Mouse (Mus musculus) MEL (cell line): Measurements from ENCODE around the gene Sept9. TPM values are rescaled to one million over a fixed set of nuclear protein-coding genes. Genes with fewer than 3 reads are reported as not detected.

Experiments used
- DNase-seq: peaks from one replicate; pipeline ENCODE4 v3.0.0; 2011; ENCODE audit warnings: low read depth, low spot score
- H3K27ac ChIP-seq: 2 replicates; pipeline ENCODE4 v1.5.1; 2012; ENCODE audit warnings: low read depth, mild to moderate bottlenecking, control low read depth, low read length, moderate library complexity; ENCODE audit not compliant: control insufficient read depth
- H3K27me3 ChIP-seq, 2 experiments: fragments of 150-350 bp in 1 of 2; sonication (generic) in 1 of 2; 2 replicates each; pipeline ENCODE4 v1.6.1; 2012; ENCODE audit warnings: low read length in 2 of 2, mild to moderate bottlenecking in 2 of 2, improper control_type of control experiment in 1 of 2, moderate library complexity in 1 of 2; ENCODE audit not compliant: insufficient read depth in 2 of 2, control insufficient read depth in 1 of 2
- H3K36me3 ChIP-seq, 2 experiments: 2 replicates each; pipeline ENCODE4 v1.6.1; 2012 to 2014; ENCODE audit warnings: low read length in 2 of 2, improper control_type of control experiment in 1 of 2, inconsistent platforms in 1 of 2, mild to moderate bottlenecking in 1 of 2; ENCODE audit not compliant: insufficient read depth in 2 of 2, control insufficient read depth in 1 of 2
- H3K4me1 ChIP-seq, 2 experiments: fragments of 150-350 bp in 1 of 2; sonication (generic) in 1 of 2; 2 replicates each; pipeline ENCODE4 v1.6.1; 2012; ENCODE audit warnings: low read length in 2 of 2, improper control_type of control experiment in 1 of 2, mild to moderate bottlenecking in 1 of 2; ENCODE audit not compliant: insufficient read depth in 2 of 2, control insufficient read depth in 1 of 2
- H3K4me3 ChIP-seq, 2 experiments: fragments of 150-350 bp in 1 of 2; sonication (generic) in 1 of 2; 2 replicates each; pipeline ENCODE4 v1.5.1; 2012; ENCODE audit warnings: low read depth in 2 of 2, low read length in 2 of 2, mild to moderate bottlenecking in 2 of 2, moderate library complexity in 2 of 2, control low read depth in 1 of 2, improper control_type of control experiment in 1 of 2; ENCODE audit not compliant: control insufficient read depth in 1 of 2, insufficient read depth in 1 of 2
- H3K79me2 ChIP-seq: 2 replicates; pipeline ENCODE4 v1.6.1; 2012; ENCODE audit warnings: mild to moderate bottlenecking, low read length, moderate library complexity; ENCODE audit not compliant: control insufficient read depth, poor library complexity, insufficient read depth
- H3K9ac ChIP-seq: 2 replicates; pipeline ENCODE4 v1.6.1; 2012; ENCODE audit warnings: low read depth, mild to moderate bottlenecking, control low read depth, low read length, moderate library complexity; ENCODE audit not compliant: control insufficient read depth, poor library complexity, severe bottlenecking
- H3K9me3 ChIP-seq: fragments of 150-350 bp; sonication (generic); replicated peaks from 2 replicates; pipeline ENCODE4 v1.6.1; 2012; ENCODE audit warnings: mild to moderate bottlenecking, low read length, improper control_type of control experiment, moderate library complexity; ENCODE audit not compliant: insufficient read depth
- CHD1 ChIP-seq: IDR thresholded peaks from 2 replicates; pipeline ENCODE4 v1.6.1; 2012; ENCODE audit warnings: low read depth, mild to moderate bottlenecking, inconsistent platforms, low read length, improper control_type of control experiment
- CTCF ChIP-seq, 3 experiments: IDR thresholded peaks in 2 of 3; conservative IDR thresholded peaks in 1 of 3; 2 replicates each; pipeline ENCODE4 v1.5.1; 2011 to 2012; ENCODE audit warnings: low read length in 3 of 3, low read depth in 2 of 3, mild to moderate bottlenecking in 2 of 3, improper control_type of control experiment in 1 of 3, inconsistent platforms in 1 of 3, mixed read lengths in 1 of 3, moderate library complexity in 1 of 3; ENCODE audit not compliant: control insufficient read depth in 1 of 3, insufficient read depth in 1 of 3, poor library complexity in 1 of 3, severe bottlenecking in 1 of 3
- E2F4 ChIP-seq: IDR thresholded peaks from 2 replicates; pipeline ENCODE4 v1.6.1; 2011; ENCODE audit warnings: low read depth, low read length, improper control_type of control experiment, borderline replicate concordance
- ELF1 ChIP-seq: IDR thresholded peaks from 2 replicates; pipeline ENCODE4 v1.6.1; 2014; ENCODE audit warnings: low read depth, mild to moderate bottlenecking, inconsistent platforms, low read length, improper control_type of control experiment, moderate library complexity
- ETS1 ChIP-seq: IDR thresholded peaks from 2 replicates; pipeline ENCODE4 v1.6.1; 2012; ENCODE audit warnings: low read depth, mild to moderate bottlenecking, inconsistent platforms, low read length, improper control_type of control experiment, moderate library complexity
- GABPA ChIP-seq: IDR thresholded peaks from 2 replicates; pipeline ENCODE4 v1.6.1; 2012; ENCODE audit warnings: low read depth, mild to moderate bottlenecking, inconsistent platforms, low read length, improper control_type of control experiment, moderate library complexity
- HCFC1 ChIP-seq: IDR thresholded peaks from 2 replicates; pipeline ENCODE4 v1.6.1; 2012; ENCODE audit warnings: low read depth, mild to moderate bottlenecking, inconsistent platforms, low read length, improper control_type of control experiment, moderate library complexity
- JUND ChIP-seq: IDR thresholded peaks from 2 replicates; pipeline ENCODE4 v1.6.1; 2011; ENCODE audit warnings: low read depth, mild to moderate bottlenecking, improper control_type of control experiment, low read length
- KAT2A ChIP-seq: conservative IDR thresholded peaks from 2 replicates; pipeline ENCODE4 v1.6.1; 2012; ENCODE audit warnings: low read depth, low read length, improper control_type of control experiment, inconsistent platforms
- MAFK ChIP-seq: IDR thresholded peaks from 2 replicates; pipeline ENCODE4 v1.6.1; 2011; ENCODE audit warnings: low read depth, mild to moderate bottlenecking, low read length, improper control_type of control experiment, borderline replicate concordance
- MAZ ChIP-seq: IDR thresholded peaks from 2 replicates; pipeline ENCODE4 v1.6.1; 2012; ENCODE audit warnings: low read depth, mild to moderate bottlenecking, inconsistent platforms, low read length, improper control_type of control experiment
- MXI1 ChIP-seq: IDR thresholded peaks from 2 replicates; pipeline ENCODE4 v1.6.1; 2011; ENCODE audit warnings: mild to moderate bottlenecking, low read depth, low read length, improper control_type of control experiment
- MYB ChIP-seq: IDR thresholded peaks from 2 replicates; pipeline ENCODE4 v1.6.1; 2011; ENCODE audit warnings: mild to moderate bottlenecking, low read depth, low read length, improper control_type of control experiment
- POLR2A ChIP-seq, 2 experiments: IDR thresholded peaks; 2 replicates each; pipeline ENCODE4 v1.6.1; 2011 to 2012; ENCODE audit warnings: low read length in 2 of 2, mild to moderate bottlenecking in 2 of 2, control low read depth in 1 of 2, improper control_type of control experiment in 1 of 2, low read depth in 1 of 2, moderate library complexity in 1 of 2; ENCODE audit not compliant: control insufficient read depth in 1 of 2, insufficient read depth in 1 of 2, poor library complexity in 1 of 2
- POLR2AphosphoS5 ChIP-seq: IDR thresholded peaks from 2 replicates; pipeline ENCODE4 v1.6.1; 2012; ENCODE audit warnings: low read depth, borderline replicate concordance, mild to moderate bottlenecking, inconsistent platforms, low read length, moderate library complexity, mixed read lengths
- RCOR1 ChIP-seq: IDR thresholded peaks from 2 replicates; pipeline ENCODE4 v1.6.1; 2012; ENCODE audit warnings: low read depth, mild to moderate bottlenecking, inconsistent platforms, low read length, improper control_type of control experiment
- SIN3A ChIP-seq: IDR thresholded peaks from 2 replicates; pipeline ENCODE4 v1.6.1; 2012; ENCODE audit warnings: low read length, improper control_type of control experiment, inconsistent platforms
- SMC3 ChIP-seq: IDR thresholded peaks from 2 replicates; pipeline ENCODE4 v1.6.1; 2011; ENCODE audit warnings: low read depth, low read length, improper control_type of control experiment
- TAL1 ChIP-seq: IDR thresholded peaks from 2 replicates; pipeline ENCODE4 v1.6.1; 2012; ENCODE audit warnings: mild to moderate bottlenecking, inconsistent platforms, low read length, moderate library complexity, mixed read lengths
- TBP ChIP-seq: IDR thresholded peaks from 2 replicates; pipeline ENCODE4 v1.8.0; 2011; ENCODE audit warnings: low read depth, low read length, improper control_type of control experiment
- UBTF ChIP-seq: IDR thresholded peaks from 2 replicates; pipeline ENCODE4 v1.6.1; 2012; ENCODE audit warnings: low read depth, mild to moderate bottlenecking, inconsistent platforms, low read length, improper control_type of control experiment, moderate library complexity, borderline replicate concordance; ENCODE audit not compliant: insufficient read depth
- USF2 ChIP-seq, 2 experiments: IDR thresholded peaks; 2 replicates each; pipeline ENCODE4 v1.6.1; 2011 to 2012; ENCODE audit warnings: improper control_type of control experiment in 2 of 2, low read length in 2 of 2, borderline replicate concordance in 1 of 2, inconsistent platforms in 1 of 2, low read depth in 1 of 2, mild to moderate bottlenecking in 1 of 2; ENCODE audit not compliant: insufficient read depth in 1 of 2
- ZC3H11A ChIP-seq: IDR thresholded peaks from 2 replicates; pipeline ENCODE4 v1.6.1; 2012; ENCODE audit warnings: low read depth, mild to moderate bottlenecking, inconsistent platforms, low read length, improper control_type of control experiment
- ZKSCAN1 ChIP-seq: IDR thresholded peaks from 2 replicates; pipeline ENCODE4 v1.6.1; 2012; ENCODE audit warnings: low read depth, mild to moderate bottlenecking, inconsistent platforms, low read length, improper control_type of control experiment, moderate library complexity
- ZNF384 ChIP-seq: IDR thresholded peaks from 2 replicates; pipeline ENCODE4 v1.6.1; 2012; ENCODE audit warnings: low read depth, mild to moderate bottlenecking, inconsistent platforms, low read length, improper control_type of control experiment
- polyA plus RNA-seq, 2 experiments: library from polyadenylated mRNA; stranded (reverse) in 1 of 2; unstranded in 1 of 2; fragments of >175 nt in 1 of 2; fragments of >200 nt in 1 of 2; gene quantifications; 2 replicates each; pipeline versions ENCODE4 v1.2.1 to v1.2.4; 2012; ENCODE audit warnings: low replicate concordance in 2 of 2, low read depth in 1 of 2; ENCODE audit not compliant: insufficient read length in 2 of 2, insufficient read depth in 1 of 2, missing spikeins in 1 of 2
- total RNA-seq: library from RNA; depleted of rRNA; stranded (reverse); fragments of 300-350 nt; gene quantifications from 2 replicates; pipeline ENCODE4 v1.2.3, GENCODE M21; 2012

Gene Sept9
- total and polyA plus RNA-seq, 3 experiments = 49.7 to 196 (median 163) TPM

DNA sequence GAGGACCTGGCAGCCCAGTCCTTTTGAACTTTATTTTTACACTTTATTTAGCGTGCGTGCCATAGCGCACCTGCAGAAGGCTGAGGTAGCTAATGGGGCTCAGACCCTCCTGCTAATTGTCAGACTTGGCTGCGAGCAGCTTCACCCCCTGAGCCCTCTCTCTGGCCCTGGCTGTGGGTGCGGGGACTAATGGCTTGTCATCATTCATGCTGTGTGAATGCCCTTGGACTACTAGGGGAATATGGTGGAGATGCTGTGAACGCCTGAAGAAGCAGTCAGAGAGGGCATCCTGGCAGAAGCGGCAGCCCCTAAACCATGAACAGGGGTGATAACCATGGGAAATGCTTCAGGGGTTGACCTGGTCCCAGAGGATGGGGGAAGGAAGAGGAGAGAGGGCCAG, 114.0 kb downstream of the Sept9 start:
- Histone ChIP-seq H3K27ac (no peak overlapping the region), H3K27me3 (no peaks in the 10 kb centered on the region), H3K79me2 (peaks cover 15% of the 10 kb centered on the region), H3K4me1 (peaks cover 5 to 24% of the 10 kb centered on the region in 2 experiments), H3K4me3 (no peak overlapping the region), H3K9ac (no peak overlapping the region), H3K9me3 (no peaks in the 10 kb centered on the region), H3K36me3 (peaks cover 0 to 13% of the 10 kb centered on the region in 2 experiments; a peak in 2 of 4 replicates)
- TF ChIP-seq TAL1 (no peak), KAT2A (no peak), HCFC1 (no peak), ZC3H11A (no peak), POLR2AphosphoS5 (no peak), UBTF (no peak), MAFK (no peak), MYB (no peak), ETS1 (no peak), ZNF384 (no peak), CHD1 (no peak), SMC3 (no peak)
- no peak for DNase-seq

DNA sequence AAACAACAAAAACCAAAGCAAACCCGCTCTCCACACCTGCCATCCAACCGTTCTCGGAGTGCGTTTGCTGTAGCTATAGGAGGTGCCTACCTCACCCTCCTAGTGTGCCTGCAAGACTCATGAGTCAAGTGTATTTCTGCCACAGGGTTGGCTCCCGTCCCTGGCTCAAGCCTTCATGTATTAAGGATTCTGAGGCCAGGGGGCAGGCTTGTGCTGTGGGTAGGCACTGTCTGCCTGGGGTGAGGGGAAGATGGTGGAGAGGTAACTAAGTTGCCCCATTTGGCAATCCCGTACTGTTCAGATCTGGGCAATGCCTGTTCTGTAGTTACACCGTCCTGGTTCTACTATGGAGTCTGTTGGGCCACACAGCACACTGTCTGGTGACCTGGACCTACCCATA, 114.6 kb downstream of the Sept9 start:
- TF ChIP-seq SMC3 = no peak
- TF ChIP-seq CTCF (IDR thresholded peaks at IDR 0.05 in 2 of 3, conservative IDR thresholded peaks at IDR 0.05 in 1 of 3; ENCODE audit: control insufficient read depth in 1 of 3, insufficient read depth in 1 of 3, low read depth in 2 of 3, low read length in 3 of 3, poor library complexity in 1 of 3, severe bottlenecking in 1 of 3) = peak in 1 of 3 experiments; percentile 20; a peak in 1 of 6 replicates
- 0 out of 2 replicates have a peak, but pooled peaks have one; percentile 22 for TF ChIP-seq ZC3H11A
- Histone ChIP-seq H3K27ac (no peak overlapping the region), H3K9ac (no peak overlapping the region), H3K4me3 (no peak overlapping the region), H3K9me3 (no peaks in the 10 kb centered on the region), H3K4me1 (peaks cover 8 to 27% of the 10 kb centered on the region in 2 experiments), H3K27me3 (no peaks in the 10 kb centered on the region), H3K79me2 (peaks cover 13% of the 10 kb centered on the region), H3K36me3 (peaks cover 0 to 19% of the 10 kb centered on the region in 2 experiments; a peak in 2 of 4 replicates)
- DNase-seq = no peak

- Histone ChIP-seq H3K27me3 (no peaks in the 10 kb centered on the region), H3K79me2 (peaks cover 8% of the 10 kb centered on the region), H3K9ac (no peak overlapping the region), H3K9me3 (no peaks in the 10 kb centered on the region), H3K27ac (no peak overlapping the region), H3K4me3 (no peak overlapping the region), H3K36me3 (peaks cover 0 to 18% of the 10 kb centered on the region in 2 experiments; a peak in 2 of 4 replicates), H3K4me1 (peaks cover 10 to 25% of the 10 kb centered on the region in 2 experiments)
- TF ChIP-seq TBP = no peak
- TF ChIP-seq POLR2A (IDR thresholded peaks at IDR 0.05; ENCODE audit: control insufficient read depth in 1 of 2, insufficient read depth in 1 of 2, low read depth in 1 of 2, low read length in 2 of 2, poor library complexity in 1 of 2) = no peak
- no peak for TF ChIP-seq ZC3H11A
- TF ChIP-seq JUND = no peak
- no peak for TF ChIP-seq ZKSCAN1
- TF ChIP-seq USF2 (IDR thresholded peaks at IDR 0.05; ENCODE audit: borderline replicate concordance in 1 of 2, insufficient read depth in 1 of 2, low read depth in 1 of 2, low read length in 2 of 2) = no peak
- no peak for TF ChIP-seq CTCF (IDR thresholded peaks at IDR 0.05 in 2 of 3, conservative IDR thresholded peaks at IDR 0.05 in 1 of 3; ENCODE audit: control insufficient read depth in 1 of 3, insufficient read depth in 1 of 3, low read depth in 2 of 3, low read length in 3 of 3, poor library complexity in 1 of 3, severe bottlenecking in 1 of 3)
- no peak for TF ChIP-seq RCOR1
- TF ChIP-seq POLR2AphosphoS5 = no peak
- no peak for TF ChIP-seq SIN3A
- TF ChIP-seq KAT2A = no peak
- TF ChIP-seq SMC3 = no peak
- no peak for TF ChIP-seq E2F4
- no peak for TF ChIP-seq GABPA
- TF ChIP-seq MAZ = no peak
- TF ChIP-seq ZNF384 = no peak
- TF ChIP-seq MXI1 = no peak
- TF ChIP-seq ELF1 = no peak
- no peak for DNase-seq
Measured at GRCm38 (mm10) chr11:117314520-117314919, 115.1 kb downstream of the Sept9 start.
